Mouse (Mus musculus) B cell, adult (primary cell): ENCODE data around the gene Sema4g. TPM values are rescaled to one million over a fixed set of nuclear protein-coding genes. Genes with fewer than 3 reads are reported as not detected.

ENCODE experiments used
- total RNA-seq: library from RNA; stranded (reverse); gene quantifications from 4 replicates; pipeline ENCODE4 v1.2.4, GENCODE M21; 2023; ENCODE audit not compliant: inconsistent age

Sema4g gene
- total RNA-seq: 0.57 to 1.3 TPM (median 0.88 TPM) in 4 replicates

GRCm38 (mm10) chr19:44988831-44989566, at the start of gene Sema4g:
Sema4g (plus strand) TSS chr19:44989101.

GRCm38 (mm10) chr19:45005444-45005843, 16.5 kb downstream of the Sema4g start, which contains the start of gene Twnk:
Twnk (plus strand) TSS chr19:45005663.

GRCm38 (mm10) chr19:45005957-45006712, 17.2 kb downstream of the Sema4g start, which contains the start of gene Mrpl43:
Mrpl43 (minus strand) TSS chr19:45006442.

GRCm38 (mm10) chr19:45014335-45014971, 25.6 kb downstream of the Sema4g start, which contains the start of gene Lzts2:
Lzts2 (plus strand) TSS chr19:45014414.

GRCm38 (mm10) chr19:45045651-45046050, 56.8 kb downstream of the Sema4g start, which contains the start of gene Pdzd7:
Pdzd7 (minus strand) TSS chr19:45045717.

GRCm38 (mm10) chr19:45047417-45047934, 58.6 kb downstream of the Sema4g start, which contains the start of gene Sfxn3:
Sfxn3 (plus strand) TSS chr19:45047503.

Other genes starting within 250 kb of the Sema4g start
- gene Pax2, start 233.1 kb upstream of the Sema4g start, total RNA-seq: not detected in 4 replicates
- 70.3 to 96.3 TPM (median 85.6 TPM) in 4 replicates for gene Slf2, start 58.0 kb upstream of the Sema4g start, total RNA-seq
- gene Twnk, start 16.6 kb downstream of the Sema4g start, total RNA-seq: 11.0 to 14.3 TPM (median 13.1 TPM) in 4 replicates
- gene Mrpl43, start 17.3 kb downstream of the Sema4g start, total RNA-seq: 30.9 to 35.0 TPM (median 33.1 TPM) in 4 replicates
- gene Lzts2, start 25.3 kb downstream of the Sema4g start, total RNA-seq: 0.45 to 1.7 TPM (median 1.3 TPM) in 4 replicates
- not detected in 4 replicates for gene Pdzd7, start 56.6 kb downstream of the Sema4g start, total RNA-seq
- gene Sfxn3, start 58.4 kb downstream of the Sema4g start, total RNA-seq: 20.4 to 28.0 TPM (median 23.7 TPM) in 4 replicates
- gene Kazald1, start 86.1 kb downstream of the Sema4g start, total RNA-seq: not detected in 4 replicates
- gene Tlx1, start 161.6 kb downstream of the Sema4g start, total RNA-seq: not detected in 4 replicates
- not detected in 4 replicates for gene Lbx1, start 246.7 kb downstream of the Sema4g start, total RNA-seq